Mouse (Mus musculus) left cerebral cortex, adult 9 months (tissue): ENCODE measurements around the gene Mad1l1.
"Not testable (repeated sequence)": the region's sequence is repeated elsewhere in the genome, so short reads cannot be mapped to it uniquely, and the experiment has no call there.

Experiments used
- DNase-seq, 2 experiments: peaks; one replicate each; pipeline ENCODE4 v3.0.0; 2022; ENCODE audit warnings: low spot score in 2 of 2

Gene Mad1l1

GRCm38 (mm10) chr5:140321042-140321755, at the start of gene Mad1l1, which contains the start of gene Nudt1:
Gene Mad1l1, minus strand, starts transcription at chr5:140321552.
Gene Nudt1, plus strand, starts transcription at chr5:140321656.
- DNase-seq, result peak; percentile 75 to 93

- no peak for DNase-seq
Observed at GRCm38 (mm10) chr5:140370446-140371254, 49.3 kb upstream of the Mad1l1 start.

GRCm38 (mm10) chr5:140369466-140369865, 48.1 kb upstream of the Mad1l1 start:
- DNase-seq, result no peak

- DNase-seq, result no peak
Observed at GRCm38 (mm10) chr5:140368926-140369325, 47.6 kb upstream of the Mad1l1 start.

GRCm38 (mm10) chr5:140368126-140368525, 46.8 kb upstream of the Mad1l1 start:
- not testable (repeated sequence) for DNase-seq

DNA sequence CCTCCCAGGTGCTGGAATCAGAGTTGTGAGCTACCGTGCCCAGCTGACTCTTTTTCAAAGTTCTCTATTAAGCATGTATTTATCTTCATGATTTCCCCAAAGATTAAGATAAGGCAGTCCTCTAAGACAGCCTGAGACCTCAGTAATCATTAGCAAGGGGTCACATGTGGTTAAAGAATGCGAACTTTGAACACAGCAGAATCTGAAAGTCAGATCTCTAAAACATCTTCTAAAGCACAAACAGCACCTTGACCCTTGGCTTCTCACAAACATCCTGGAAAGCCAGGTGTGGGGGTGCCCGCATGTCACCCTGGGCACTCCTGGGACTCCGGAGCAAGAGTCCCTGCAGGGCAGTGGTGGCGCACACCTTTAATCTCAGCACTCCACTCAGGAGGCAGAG, 43.1 kb upstream of the Mad1l1 start:
- DNase-seq, result no peak

DNA sequence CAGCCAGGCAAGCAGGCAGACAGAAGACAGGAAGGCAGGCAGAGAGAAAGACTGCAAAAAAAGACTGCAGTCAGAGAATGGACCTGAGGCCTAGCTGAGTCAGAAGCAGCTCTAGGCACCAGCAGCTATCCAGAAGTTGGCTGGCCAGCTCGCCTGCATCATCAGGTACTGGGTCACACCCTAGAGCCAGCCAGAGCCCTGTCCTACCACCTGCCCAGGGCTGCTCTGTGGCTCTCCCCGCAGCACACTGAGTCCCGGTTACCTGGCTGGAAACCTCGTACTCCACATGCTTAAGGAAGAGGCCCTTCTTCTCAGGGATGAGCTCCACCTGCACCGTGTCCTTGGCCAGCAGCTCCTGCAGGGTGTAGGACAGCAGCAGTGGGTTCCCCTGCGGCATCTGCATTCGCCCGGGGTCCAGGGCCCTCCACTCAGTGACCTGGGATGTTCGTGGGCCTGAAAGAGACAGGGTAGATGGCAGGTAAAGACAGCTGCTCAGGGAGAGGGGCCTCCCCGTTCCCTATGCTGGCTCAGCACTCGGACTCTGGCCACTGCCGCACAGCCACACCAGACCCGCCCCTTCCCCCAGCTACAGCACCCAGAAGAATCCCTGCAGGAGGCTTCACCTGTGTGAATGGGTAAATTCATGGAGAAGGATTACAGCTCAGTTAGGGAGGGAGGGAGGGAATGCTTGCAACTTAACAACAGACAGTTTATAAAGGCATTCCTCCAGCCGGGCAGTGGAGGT, 38.8 kb upstream of the Mad1l1 start:
- DNase-seq, result no peak

DNA sequence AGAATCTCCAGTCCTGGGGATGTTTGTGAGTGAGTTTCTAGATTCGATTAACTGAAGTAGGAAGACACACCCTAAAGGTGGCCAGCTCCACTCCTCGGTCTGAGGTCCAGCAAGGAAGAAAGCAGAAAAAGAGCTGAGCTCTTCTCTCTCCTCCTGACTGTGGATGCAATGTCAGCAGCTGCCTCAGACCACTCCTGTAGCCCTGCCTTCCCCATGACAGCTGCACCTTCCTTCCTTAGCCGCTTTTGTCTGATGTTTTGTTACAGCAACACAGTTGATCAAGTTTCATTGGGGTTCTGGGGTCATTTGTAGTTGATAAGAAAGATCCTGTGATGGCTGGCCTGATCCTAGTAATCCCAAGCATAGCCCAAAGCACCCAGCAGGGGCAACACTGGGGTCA, 36.1 kb upstream of the Mad1l1 start:
- no peak for DNase-seq

- DNase-seq, result no peak
Observed at GRCm38 (mm10) chr5:140355934-140356333, 34.6 kb upstream of the Mad1l1 start.

DNA sequence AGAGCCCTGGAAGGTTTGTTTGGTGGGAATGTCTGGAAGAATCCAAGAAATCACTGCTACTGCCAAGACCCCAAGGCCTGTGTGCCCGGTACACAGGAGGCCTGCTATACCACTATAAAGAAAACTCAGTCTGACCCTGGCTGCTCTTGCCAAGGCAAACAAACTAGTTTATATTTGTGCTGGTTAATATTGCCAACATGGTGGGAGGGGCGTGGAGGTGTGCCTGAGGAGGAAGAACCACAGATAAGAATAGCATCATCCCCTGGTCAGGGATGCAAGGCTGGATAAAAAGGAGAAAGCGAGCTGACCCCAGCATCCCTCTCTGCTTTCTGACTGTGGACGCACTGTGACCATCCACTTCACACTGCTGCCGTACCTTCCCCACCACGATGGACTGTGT, 31.0 kb upstream of the Mad1l1 start:
- no peak for DNase-seq

- DNase-seq, result no peak
Observed at GRCm38 (mm10) chr5:140350731-140351497, 29.6 kb upstream of the Mad1l1 start.

DNA sequence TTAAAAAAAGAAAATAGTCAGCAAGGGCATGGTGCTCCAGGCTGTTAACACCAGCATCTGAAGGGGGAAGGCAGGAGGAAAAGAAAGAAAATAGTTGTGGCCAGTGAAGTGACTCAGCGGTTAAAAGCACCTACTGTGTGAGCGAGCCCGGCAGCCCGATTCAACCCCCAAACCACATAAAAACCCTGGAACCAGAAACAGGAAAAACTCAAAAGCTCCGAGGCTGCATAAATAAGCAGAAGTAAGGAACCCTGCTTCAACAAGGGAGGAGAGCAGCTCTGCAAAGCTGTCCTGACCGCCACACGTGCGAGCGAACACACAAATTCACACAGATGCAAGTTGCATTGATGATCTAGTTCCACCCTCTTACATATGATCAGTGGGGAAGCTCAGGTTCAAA, 28.5 kb upstream of the Mad1l1 start:
- no peak for DNase-seq

- no peak for DNase-seq
Observed at GRCm38 (mm10) chr5:140346050-140346449, 24.7 kb upstream of the Mad1l1 start.

DNA sequence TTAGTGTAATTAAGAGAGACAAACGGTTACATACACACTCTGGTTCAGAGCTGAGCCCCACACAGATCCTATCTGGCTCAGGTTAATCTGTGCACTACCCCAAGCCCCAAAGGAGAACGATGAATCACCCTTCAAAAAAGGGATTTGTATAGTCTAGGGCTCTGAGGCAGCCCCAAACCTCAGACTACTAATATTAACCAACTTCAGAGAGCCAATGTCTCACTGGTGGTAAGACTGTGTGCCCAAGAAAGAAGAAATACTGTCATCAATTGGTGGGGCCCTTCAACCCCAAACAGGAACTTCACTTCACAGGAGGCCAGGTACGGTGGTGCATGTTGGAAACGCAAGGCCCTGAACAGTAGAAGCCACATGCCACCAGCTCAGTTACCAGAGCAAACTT, 23.9 kb upstream of the Mad1l1 start:
- DNase-seq, result no peak

GRCm38 (mm10) chr5:140342880-140343279, 21.5 kb upstream of the Mad1l1 start:
- DNase-seq, result no peak

DNA sequence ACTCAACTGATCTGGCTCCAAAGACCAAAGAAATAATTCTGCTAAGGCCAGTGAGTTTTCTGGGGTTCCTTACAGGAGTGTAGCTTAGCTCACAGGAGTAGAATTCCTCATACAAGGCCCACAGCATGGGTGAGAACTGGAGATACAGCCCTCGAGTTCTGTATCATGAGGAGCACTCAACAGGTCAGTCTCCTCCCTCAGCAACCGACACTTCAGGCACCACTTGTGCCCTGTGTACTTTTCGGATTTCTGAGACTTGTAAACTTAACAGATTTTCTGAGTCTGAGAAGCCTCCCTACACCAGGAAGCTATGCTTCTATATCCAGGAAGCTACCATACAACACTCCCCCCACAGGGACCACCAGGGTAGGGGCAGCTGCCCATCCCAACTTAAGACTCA, 18.5 kb upstream of the Mad1l1 start:
- DNase-seq, result no peak

DNA sequence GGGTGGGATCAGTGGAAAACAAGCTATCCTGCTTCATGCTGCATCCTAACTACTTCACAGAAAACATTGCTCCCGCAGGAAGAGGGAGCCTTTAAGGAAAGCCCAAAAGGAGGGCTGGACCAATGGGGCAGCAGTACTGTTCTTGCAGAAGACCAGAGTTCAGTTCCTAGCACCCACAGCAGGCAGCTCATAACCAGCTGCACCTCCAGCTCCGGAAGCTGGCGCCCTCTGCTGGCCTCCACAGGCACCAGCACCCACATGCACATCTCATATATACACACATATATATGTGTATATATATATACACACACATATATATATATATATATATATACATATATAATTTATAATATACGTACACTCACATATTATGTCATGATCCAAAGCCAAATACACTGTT, 17.4 kb upstream of the Mad1l1 start:
- DNase-seq, result no peak

- peak in 1 of 2 experiments; percentile 17 for DNase-seq
Observed at GRCm38 (mm10) chr5:140336680-140337079, 15.3 kb upstream of the Mad1l1 start.

- DNase-seq, result no peak
Observed at GRCm38 (mm10) chr5:140333631-140334030, 12.3 kb upstream of the Mad1l1 start.

DNA sequence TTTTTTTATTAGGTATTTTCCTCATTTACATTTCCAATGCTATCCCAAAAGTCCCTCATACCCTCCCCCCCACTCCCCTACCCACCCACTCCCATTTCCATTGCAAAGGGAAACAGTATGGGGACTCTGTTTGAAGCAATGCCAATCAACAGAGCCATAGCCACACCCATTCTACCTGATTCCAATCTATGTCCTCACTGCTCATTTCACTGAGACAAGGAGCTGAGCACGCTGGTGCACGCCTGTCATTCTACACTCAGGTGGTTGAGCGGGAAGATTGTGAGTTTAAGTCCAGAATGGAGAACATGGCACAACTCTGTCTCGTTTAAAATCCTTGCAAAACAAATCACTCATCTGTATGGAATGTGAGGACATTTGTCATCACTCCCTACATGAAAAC, 11.2 kb upstream of the Mad1l1 start:
- DNase-seq, result no peak
